Mouse (Mus musculus): ENCODE measurements around the gene Plod1.

- no peak for TF ChIP-seq CTCF (IDR thresholded peaks at IDR 0.05; ENCODE audit: low read depth)
- no peak for TF ChIP-seq EP300 (IDR thresholded peaks at IDR 0.05; ENCODE audit: low read depth)
Measured at GRCm38 (mm10) chr4:147943005-147943404, 6.4 kb upstream of the Plod1 start.
